ENCODE assay signal across 19 mouse cellular contexts in genomic region chr6:55064477-55064827, GRCm38 (mm10). TPM values are rescaled to one million over a fixed set of nuclear protein-coding genes. Genes with fewer than 3 reads are reported as not detected.
DNase-seq lines count a peak whose midpoint lies in the region; ATAC-seq lines count a peak whose summit lies in the region.
"Had no signal": no experiment of that assay in that cellular context is flagged by ENCODE, and none has a peak within 500 bp of the region (broad histone marks: within the 10 kb centered on the region; RNA-seq: fewer than 3 reads in every experiment).

No protein-coding gene starts in this region.

- no peaks in the 10 kb centered on the region for H3K9me3 ChIP-seq in heart, embryonic 11.5 days (replicated peaks; ENCODE audit: control insufficient read depth, low read length)
- no peaks in the 10 kb centered on the region for H3K9me3 ChIP-seq in liver, embryonic 13.5 days (replicated peaks)
- H3K9me3 ChIP-seq in liver, embryonic 16.5 days (replicated peaks; ENCODE audit: control insufficient read depth, low read length), result no peaks in the 10 kb centered on the region
- H3K9me3 ChIP-seq: embryonic facial prominence, embryonic 12.5 days; hindbrain, embryonic 15.5 days had no signal

- no peaks in the 10 kb centered on the region for H3K4me1 ChIP-seq in heart, embryonic 11.5 days (ENCODE audit: control insufficient read depth, insufficient read depth, low read length)
- peaks cover 14% of the 10 kb centered on the region for H3K4me1 ChIP-seq in liver, embryonic 13.5 days (replicated peaks)
- peaks cover 3% of the 10 kb centered on the region; the same call in 1 of the 2 replicates for H3K4me1 ChIP-seq in liver, embryonic 16.5 days (ENCODE audit: control insufficient read depth, low read depth, low read length)
- H3K4me1 ChIP-seq: embryonic facial prominence, embryonic 12.5 days; hindbrain, embryonic 15.5 days had no signal

- H3K27me3 ChIP-seq in heart, embryonic 11.5 days (ENCODE audit: control insufficient read depth, insufficient read depth, low read length), result no peaks in the 10 kb centered on the region
- no peaks in the 10 kb centered on the region for H3K27me3 ChIP-seq in liver, embryonic 13.5 days
- H3K27me3 ChIP-seq in liver, embryonic 16.5 days (ENCODE audit: control insufficient read depth, insufficient read depth, low read depth, low read length), result no peaks in the 10 kb centered on the region
- H3K27me3 ChIP-seq: CH12.LX; embryonic facial prominence, embryonic 12.5 days; hindbrain, embryonic 15.5 days; Patski had no signal

- no peak overlapping the region for H3K4me2 ChIP-seq in heart, embryonic 11.5 days
- no peak overlapping the region for H3K4me2 ChIP-seq in liver, embryonic 13.5 days
- H3K4me2 ChIP-seq in liver, embryonic 16.5 days (ENCODE audit: low read depth, low read length), result no peak overlapping the region
- H3K4me2 ChIP-seq: embryonic facial prominence, embryonic 12.5 days; hindbrain, embryonic 15.5 days had no signal

- WGBS in heart, embryonic 11.5 days (ENCODE audit: insufficient replicate concordance), result 77% methylated on average over 7 of the region's 7 CpGs
- 27% methylated on average over 7 of the region's 7 CpGs for WGBS in liver, embryonic 13.5 days (ENCODE audit: insufficient replicate concordance)
- 25% methylated on average over 7 of the region's 7 CpGs for WGBS in liver, embryonic 16.5 days (ENCODE audit: insufficient replicate concordance)

- H3K4me3 ChIP-seq in heart, embryonic 11.5 days (ENCODE audit: low read depth, low read length), result no peak overlapping the region
- no peak overlapping the region for H3K4me3 ChIP-seq in liver, embryonic 13.5 days (replicated peaks)
- H3K4me3 ChIP-seq in liver, embryonic 16.5 days (ENCODE audit: low read depth, low read length), result no peak overlapping the region
- H3K4me3 ChIP-seq: embryonic facial prominence, embryonic 12.5 days; hindbrain, embryonic 15.5 days had no signal

- peak overlapping the region; percentile 2; the same call in 1 of the 2 replicates for H3K27ac ChIP-seq in heart, embryonic 11.5 days (ENCODE audit: low read depth, low read length)
- no peak overlapping the region for H3K27ac ChIP-seq in liver, embryonic 13.5 days
- no peak overlapping the region for H3K27ac ChIP-seq in liver, embryonic 16.5 days (ENCODE audit: low read length)
- H3K27ac ChIP-seq: embryonic facial prominence, embryonic 12.5 days; hindbrain, embryonic 15.5 days had no signal

- intact Hi-C loops in heart, postnatal 36 days (cut with DNase I), result no loop called here

- peak; percentile 69 for ATAC-seq in heart, embryonic 11.5 days (replicated peaks; ENCODE audit: insufficient number of reproducible peaks, low FRiP score, low TSS enrichment)
- peak; percentile 74 for ATAC-seq in liver, embryonic 13.5 days (ENCODE audit: low read depth)
- peak; percentile 71 for ATAC-seq in liver, embryonic 16.5 days (ENCODE audit: low read depth)
- ATAC-seq: activated CD4-positive, CD25-positive, alpha-beta regulatory T cell, adult 4 months; forebrain, embryonic 16.5 days; Patski had no signal

- no peak overlapping the region for H3K9ac ChIP-seq in heart, embryonic 11.5 days (ENCODE audit: low read depth, low read length)
- H3K9ac ChIP-seq in liver, embryonic 13.5 days, result no peak overlapping the region
- no peak overlapping the region for H3K9ac ChIP-seq in liver, embryonic 16.5 days (ENCODE audit: low read depth, low read length)
- H3K9ac ChIP-seq: embryonic facial prominence, embryonic 12.5 days; hindbrain, embryonic 15.5 days had no signal

- H3K36me3 ChIP-seq in heart, embryonic 11.5 days (ENCODE audit: control insufficient read depth, insufficient read depth, low read length), result peaks cover 36% of the 10 kb centered on the region
- H3K36me3 ChIP-seq in liver, embryonic 13.5 days, result peaks cover 94% of the 10 kb centered on the region
- H3K36me3 ChIP-seq in liver, embryonic 16.5 days (ENCODE audit: control insufficient read depth, insufficient read depth), result peaks cover 39% of the 10 kb centered on the region

- DNase-seq in heart, postnatal 36 days, result no peak
- no peak for DNase-seq in liver, embryonic 13.5 days
- peak; percentile 23 for DNase-seq in yolk sac, embryonic 10.5 days (ENCODE audit: low spot score)
- DNase-seq in embryo, embryonic 9.5 days (ENCODE audit: extremely low spot score), result no peak
- DNase-seq in adrenal gland, adult 8-10 months, result no peak
- DNase-seq: adrenal gland, postnatal 25 days; cerebellum, adult 18-20 months; cerebellum, postnatal 10 days; embryo, embryonic 11 days; gastrocnemius, postnatal 14 days; heart, postnatal 10 days had no signal

RNA-seq across cellular contexts. Expression of gene Gars, which starts 26.6 kb away (rescaled TPM):
- polyA plus RNA-seq in heart, embryonic 11.5 days (2014; fragmentation: Nextera tagmentation; extraction: Ambion mirVana), result 206 and 210 TPM in 2 replicates
- total RNA-seq in heart, postnatal 36 days (2021), result 10 to 100 TPM; 60.7 to 62.6 TPM
- 140 and 153 TPM in 2 replicates for polyA plus RNA-seq in liver, embryonic 13.5 days (2015; fragmentation: Nextera tagmentation; extraction: Ambion mirVana)
- polyA plus RNA-seq in liver, embryonic 16.5 days (2015; fragmentation: Nextera tagmentation; extraction: Ambion mirVana), result 90.2 and 102 TPM in 2 replicates
- 10 to 100 TPM; 69.8 to 78.8 (median 70.4) TPM for total RNA-seq in adrenal gland, adult 8-10 months (2022)
